Mouse (Mus musculus) kidney, postnatal 25 days (tissue): ENCODE measurements around the gene Mndal.
A peak's percentile ranks its signal among the peaks of the same experiment; 100 is the strongest.
"Not testable (repeated sequence)": the region's sequence is repeated elsewhere in the genome, so short reads cannot be mapped to it uniquely, and the experiment has no call there.

Experiments used
- DNase-seq, 2 experiments: peaks; one replicate each; pipeline ENCODE4 v3.0.0; 2021; ENCODE audit warnings: mixed read lengths in 2 of 2

The Mndal gene

DNA sequence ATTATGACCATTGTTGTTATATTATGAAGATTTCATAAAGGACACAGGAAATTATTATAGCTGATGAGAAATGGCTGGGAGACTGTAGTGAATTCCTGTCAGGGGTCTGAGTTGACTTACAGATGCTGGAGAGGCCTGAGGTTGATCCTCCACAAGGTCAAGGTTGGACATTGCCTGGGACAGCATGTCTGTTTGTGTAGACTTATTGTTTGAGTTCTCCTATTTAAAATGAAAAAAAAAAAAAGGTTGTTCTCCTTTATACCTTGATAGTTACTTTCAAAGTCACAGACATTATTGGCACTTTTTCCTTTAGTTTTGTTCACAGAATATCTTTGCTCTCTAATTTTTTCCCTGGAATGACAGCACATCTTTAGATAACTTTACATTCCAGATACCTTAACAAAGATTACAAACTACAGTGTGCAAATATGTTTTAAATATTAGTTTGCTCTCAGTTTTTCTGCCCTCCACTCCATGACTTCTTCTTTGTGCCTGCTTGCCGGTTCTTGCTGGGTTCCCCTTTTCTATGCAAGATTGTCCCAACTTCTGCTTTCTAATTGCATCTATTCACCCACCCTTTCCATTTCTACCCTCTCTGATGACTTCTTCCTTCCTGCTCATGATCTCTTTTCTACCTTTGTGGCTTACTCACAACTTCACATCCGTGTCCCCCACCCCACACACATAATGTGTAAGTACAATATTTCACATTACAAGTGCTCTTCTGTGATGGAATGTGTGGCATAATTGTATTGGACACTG is 55.1 kb downstream of the Mndal start:
- not testable (repeated sequence) for DNase-seq

DNA sequence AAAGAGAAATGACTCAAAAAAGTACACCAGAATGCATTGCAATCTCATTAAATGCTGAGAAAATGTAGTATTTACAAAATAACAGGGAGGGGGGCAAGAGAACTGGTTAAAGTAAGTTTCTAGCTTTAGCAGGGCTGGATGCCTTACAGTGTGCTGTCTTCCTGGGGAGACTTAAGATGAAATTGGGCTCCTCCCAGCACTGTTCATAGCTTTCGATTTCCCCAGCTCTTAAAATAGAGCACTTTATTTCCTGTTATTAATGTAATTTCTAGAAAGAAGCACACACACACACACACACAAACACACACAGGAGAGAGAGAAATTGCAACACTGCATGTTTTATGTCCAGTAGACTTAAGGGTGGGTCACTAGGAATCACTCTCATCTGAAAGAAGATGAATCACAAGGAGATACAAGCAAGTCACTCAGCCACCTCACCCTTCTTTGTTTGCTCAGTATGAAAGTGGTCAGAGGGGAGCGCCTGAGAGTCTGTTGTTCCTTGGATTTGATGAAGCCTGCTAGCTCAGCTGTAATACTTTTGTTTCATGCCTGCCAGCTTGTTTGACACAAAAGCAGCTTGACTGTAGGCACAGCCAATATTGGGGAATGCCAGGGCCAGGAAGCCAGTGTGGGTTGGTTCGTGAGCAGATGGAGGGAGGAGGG is 62.2 kb downstream of the Mndal start:
- peak; percentile 33 to 44 for DNase-seq

DNA sequence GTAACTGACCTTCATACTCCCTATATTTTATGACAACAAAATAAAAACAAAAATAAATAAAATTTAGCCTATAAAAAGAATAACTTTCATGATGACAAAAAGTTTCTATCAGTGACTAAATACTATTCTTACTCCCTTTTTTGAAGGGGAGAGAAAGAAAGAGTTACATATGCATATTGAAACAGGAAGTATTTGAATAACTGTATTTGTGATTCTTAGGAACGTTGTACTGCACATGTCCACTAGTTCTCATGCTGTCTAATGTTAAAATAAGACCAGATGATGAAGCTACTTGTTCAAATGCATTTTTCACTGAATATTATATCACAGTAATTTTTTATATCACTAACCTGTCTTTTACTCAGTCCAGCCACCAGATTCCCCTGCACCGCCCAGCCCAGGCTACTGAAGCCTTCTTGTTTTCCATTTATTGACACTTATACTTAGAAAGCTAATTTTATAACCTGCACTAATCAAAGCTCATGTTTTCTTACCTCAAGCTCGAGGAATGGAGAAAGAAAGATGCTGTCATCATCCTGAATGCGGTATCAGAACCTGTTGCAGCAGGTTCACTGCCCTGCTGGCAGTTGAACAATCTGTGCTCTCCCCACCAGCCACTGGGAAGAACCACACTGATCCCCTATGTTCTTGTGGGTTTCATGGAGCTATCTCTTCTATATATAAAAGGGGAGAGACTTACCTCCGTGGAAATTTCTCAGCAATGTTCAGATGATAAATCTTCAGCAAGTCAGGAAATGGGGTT is 62.9 kb downstream of the Mndal start:
- not testable (repeated sequence) for DNase-seq

DNA sequence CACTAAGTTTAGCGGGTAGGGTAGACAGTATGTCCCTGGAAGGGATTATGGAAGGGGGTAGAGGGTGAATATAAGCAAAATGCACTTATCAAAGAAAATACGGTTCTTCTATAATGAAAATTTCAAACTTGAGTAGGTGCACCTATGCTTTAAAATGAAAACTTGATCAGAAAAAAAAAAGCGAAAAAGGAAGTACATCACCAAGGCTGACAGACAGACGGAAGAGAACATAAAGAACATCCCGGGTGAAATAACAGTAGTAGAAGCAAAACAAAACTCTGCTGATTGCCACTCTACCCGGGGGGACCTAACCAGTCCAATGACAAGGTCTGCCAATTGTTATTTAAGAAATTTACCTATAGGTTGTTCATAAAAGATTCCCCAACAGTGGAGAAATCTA is 64.0 kb downstream of the Mndal start:
- not testable (repeated sequence) for DNase-seq

DNA sequence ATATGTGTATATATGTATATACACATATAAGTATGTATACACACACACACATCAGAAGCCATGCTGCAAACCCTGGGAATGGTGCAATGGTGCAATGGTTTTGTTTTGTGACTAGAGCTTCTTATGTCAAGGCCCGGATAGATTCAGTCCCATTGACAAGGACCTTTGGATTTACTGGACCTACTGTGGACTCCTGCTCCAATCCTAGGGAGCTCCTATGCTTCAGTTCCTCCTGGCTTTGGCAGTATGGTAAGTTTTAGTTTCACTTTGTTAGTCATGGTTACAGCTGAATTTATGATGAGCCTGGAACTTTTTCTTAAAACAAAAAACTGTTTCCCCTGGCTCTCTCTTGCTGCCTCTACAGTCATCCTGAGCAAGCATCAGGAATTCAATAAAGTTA is 65.2 kb downstream of the Mndal start:
- not testable (repeated sequence) for DNase-seq

DNA sequence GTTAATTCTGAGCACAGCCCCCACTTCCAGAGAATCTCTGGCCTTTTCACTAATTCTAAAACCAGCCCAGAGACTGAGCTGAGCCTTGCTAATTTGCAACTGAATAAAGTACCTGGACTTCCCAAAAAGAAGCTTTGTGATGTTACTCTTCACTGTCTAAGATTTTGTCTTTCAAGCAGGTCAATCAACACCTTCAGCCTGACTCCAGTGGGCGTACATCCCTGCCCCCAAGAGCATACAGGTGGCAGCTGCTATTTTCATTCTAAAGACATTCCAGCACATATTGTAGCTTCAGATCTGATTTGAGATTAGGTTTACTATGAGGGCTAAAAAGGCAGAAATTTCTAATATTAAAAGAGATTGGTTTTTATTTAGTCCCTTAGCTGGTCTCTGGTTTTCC is 73.7 kb downstream of the Mndal start:
- DNase-seq = not testable (repeated sequence)

DNA sequence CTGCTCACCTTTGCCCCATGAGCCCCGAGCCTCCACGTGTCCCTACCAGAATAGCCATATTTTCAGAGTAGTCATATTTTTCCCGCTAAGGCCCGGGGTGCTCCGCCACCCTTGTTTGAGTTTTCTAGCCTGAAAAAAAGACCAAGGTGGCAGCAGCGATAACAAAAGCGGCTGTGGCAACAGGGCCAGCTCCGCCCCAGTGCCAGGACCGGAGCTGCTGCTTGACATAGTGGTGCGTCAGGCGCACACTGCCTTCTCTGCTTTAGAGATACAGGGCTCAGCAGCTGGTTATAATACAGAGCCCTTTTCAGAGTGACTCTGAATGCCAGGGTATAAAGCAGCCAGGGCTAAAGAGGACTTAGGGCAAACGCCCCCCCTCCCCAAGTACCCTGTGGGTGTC is 75.8 kb downstream of the Mndal start:
- no peak for DNase-seq

DNA sequence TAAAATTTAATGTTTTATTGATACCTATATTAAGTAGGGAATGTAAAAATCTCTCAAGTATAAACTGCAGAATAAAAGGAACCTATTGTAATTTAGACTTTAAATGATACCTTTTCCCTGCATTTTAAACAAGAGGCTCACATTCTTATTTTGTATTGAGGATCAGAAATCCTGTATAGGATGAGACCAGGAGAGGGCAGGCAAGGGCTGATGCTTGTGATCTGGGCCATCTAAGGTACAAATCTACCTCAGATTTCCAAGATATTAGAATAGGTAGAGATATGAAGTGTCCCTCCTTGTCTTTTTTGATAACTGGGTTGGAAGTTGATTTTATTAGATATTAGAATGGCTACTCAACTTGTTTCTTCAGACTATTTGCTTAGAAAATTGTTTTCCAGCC is 88.6 kb downstream of the Mndal start:
- not testable (repeated sequence) for DNase-seq

DNA sequence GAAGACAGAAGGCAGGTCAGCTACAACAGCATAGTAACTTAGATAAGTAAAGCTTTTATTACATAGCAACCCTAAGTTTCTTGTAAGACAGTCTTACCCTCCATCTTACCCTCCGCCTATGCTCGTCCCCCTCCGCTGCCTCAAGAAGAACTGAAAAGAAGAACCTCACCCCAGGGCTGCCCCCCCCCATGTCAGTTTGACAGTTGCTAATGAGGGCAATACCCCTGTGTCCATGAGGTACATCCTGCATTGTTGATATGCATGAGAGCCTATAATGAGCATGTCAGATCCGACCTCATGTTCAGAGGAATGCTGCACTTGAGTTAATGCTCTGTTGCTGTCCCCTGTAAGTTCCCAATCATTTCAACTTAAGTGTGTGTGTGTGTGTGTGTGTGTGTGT is 89.4 kb downstream of the Mndal start:
- not testable (repeated sequence) for DNase-seq

DNA sequence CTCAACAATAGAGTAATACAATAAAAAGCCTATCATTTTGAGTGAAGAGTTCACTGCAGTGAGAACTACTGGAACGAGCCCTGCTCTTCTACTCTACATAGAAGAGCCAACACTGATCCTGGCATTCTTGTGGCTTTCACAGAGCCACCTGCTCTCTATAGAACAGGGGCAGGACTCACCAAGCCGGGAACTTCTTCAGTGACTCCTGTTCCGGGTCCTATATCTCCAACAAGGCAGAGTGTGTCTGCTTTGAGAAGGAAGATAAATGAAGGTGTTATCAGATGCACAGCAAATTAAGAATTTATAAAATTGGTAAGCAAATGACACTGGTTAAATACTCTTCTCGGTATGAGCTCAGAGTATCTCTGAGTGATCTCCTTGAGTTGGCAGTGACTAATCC is 96.1 kb downstream of the Mndal start:
- DNase-seq = not testable (repeated sequence)

DNA sequence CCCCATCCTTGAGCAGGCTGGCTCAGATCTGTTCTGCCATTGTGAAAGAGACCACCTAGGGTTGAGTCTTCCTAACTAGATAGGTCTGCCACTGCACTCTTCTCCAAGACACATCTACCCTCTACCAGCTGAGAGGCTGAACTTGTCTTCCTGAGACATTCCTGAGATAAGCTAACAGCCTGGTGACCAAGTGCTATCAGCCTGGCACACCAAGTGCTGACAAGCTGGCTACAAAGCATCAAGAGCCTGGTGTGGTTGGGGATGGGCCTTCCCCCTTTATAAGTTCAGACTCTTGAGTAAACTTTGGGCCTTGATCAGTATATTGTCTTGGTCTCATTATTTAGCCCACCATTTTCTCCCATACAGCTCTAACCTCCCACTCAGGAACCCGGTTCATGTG is 97.5 kb downstream of the Mndal start:
- no peak for DNase-seq

DNA sequence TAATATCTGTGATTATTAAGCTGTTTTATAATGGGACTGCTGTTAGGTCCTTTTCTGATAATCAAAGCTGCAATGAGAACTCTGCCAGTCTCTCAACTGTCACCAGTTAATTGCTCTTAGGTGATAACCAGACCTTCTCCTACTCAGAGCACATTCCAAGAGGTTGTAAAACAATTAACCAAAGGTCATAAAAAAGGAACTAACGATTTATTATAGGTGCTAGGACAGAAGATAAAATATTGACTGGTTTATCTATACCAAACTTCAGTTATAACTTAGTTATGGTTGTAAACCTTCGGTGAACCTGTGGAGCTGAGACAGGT is 120.8 kb downstream of the Mndal start:
- DNase-seq = not testable (repeated sequence)

DNA sequence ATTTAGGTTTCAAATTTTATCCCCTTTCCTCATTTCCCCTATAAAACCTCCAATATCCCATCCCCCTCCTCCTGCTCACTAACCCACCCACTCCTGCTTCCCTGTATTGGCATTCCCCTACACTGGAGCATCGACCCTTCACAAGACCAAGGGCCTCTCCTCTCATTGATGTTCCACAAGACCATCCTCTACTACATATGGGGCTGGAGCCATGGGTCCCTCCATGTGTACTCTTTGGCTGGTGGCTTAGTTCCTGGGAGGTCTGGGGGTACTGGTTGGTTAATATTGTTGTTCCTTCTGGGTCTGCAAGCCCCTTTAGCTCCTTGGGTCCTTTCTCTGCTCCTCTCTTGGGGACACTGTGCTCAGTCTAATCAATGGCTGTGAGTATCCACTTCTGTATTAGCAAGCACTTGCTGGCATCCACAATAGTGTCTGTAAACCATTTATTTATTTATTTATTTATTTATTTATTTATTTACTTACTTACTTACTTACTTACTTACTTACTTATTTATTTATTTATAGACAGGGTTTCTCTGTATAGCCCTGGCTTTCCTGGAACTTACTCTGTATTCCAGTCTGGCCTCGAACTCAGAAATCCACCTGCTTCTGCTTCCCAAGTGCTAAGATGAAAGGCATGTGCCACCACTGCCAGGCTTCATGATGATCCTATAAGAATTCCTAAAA is 121.4 kb downstream of the Mndal start:
- DNase-seq = not testable (repeated sequence)

DNA sequence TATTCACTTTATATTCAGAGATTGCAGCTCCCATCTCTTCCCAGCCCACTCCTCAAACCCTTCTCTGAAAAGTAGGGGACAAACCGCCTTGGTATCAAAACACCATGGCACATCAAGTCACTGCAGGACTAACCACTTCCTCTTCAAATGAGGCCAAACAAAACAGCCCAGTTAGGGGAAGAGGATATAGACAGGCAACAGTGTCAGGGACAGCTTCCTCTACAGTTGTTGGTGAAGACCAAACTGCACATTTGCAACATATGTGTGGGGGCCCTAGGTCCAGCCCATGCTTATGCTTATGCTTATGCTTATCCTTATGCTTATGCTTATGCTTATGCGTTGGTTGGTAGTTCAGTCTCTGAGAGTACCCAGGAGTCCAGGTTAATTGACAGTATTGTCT is 133.0 kb downstream of the Mndal start:
- not testable (repeated sequence) for DNase-seq

DNA sequence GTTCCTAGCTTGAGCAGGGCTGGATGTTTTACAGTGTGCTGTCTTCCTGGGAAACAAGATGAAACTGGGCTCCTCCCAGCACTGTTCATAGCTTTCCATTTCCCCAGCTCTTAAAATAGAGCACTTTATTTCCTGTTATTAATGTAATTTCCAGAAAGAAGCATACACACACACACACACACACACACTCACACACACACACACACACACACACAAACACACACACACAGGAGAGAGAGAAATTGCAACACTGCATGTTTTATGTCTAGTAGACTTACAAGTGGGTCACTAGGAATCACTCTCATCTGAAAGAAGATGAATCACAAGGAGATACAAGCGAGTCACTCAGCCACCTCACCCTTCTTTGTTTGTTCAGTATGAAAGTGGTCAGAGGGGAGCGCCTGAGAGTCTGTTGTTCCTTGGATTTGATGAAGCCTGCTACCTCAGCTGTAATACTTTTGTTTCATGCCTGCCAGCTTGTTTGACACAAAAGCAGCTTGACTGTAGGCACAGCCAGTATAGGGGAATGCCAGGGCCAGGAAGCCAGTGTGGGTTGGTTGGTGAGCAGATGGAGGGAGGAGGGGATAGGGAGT is 139.5 kb downstream of the Mndal start:
- peak; percentile 14 to 33 for DNase-seq

DNA sequence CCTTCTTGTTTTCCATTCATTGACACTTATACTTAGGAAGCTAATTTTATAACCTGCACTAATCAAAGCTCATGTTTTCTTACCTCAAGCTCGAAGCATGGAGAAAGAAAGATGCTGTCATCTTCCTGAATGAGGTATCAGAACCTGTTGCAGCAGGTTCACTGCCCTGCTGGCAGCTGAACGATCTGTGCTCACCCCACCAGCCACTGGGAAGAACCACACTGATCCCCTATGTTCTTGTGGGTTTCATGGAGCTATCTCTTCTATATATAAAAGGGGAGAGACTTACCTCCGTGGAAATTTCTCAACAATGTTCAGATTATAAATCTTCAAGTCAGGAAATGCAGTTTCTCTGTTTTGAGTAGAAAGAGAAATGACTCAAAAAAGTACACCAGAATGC is 140.1 kb downstream of the Mndal start:
- not testable (repeated sequence) for DNase-seq

DNA sequence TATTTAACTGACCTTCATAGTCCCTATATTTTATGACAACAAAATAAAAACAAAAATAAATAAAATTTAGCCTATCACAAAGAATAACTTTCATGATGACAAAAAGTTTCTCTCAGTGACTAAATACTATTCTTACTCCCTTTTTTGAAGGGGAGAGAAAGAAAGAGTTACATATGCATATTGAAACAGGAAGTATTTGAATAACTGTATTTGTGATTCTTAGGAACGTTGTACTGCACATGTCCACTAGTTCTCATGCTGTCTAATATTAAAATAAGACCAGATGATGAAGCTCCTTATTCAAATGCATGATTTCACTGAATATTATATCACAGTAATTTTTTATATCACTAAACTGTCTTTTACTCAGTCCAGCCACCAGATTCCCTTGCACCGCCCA is 140.5 kb downstream of the Mndal start:
- not testable (repeated sequence) for DNase-seq
